Mouse (Mus musculus) NIH3T3 (cell line): ENCODE measurements around the gene March7.

ENCODE experiments used
- DNase-seq: peaks from one replicate; pipeline ENCODE4 v3.0.0-alpha.2; 2012; ENCODE audit warnings: low read depth

Gene March7

GRCm38 (mm10) chr2:60214683-60215082 is 5.0 kb downstream of the March7 start:
- DNase-seq: no peak

GRCm38 (mm10) chr2:60216547-60217153 is 7.0 kb downstream of the March7 start:
- DNase-seq: no peak

GRCm38 (mm10) chr2:60217620-60218019 is 7.9 kb downstream of the March7 start:
- DNase-seq: no peak

GRCm38 (mm10) chr2:60221236-60221635 is 11.5 kb downstream of the March7 start:
- no peak for DNase-seq

GRCm38 (mm10) chr2:60221954-60222353 is 12.3 kb downstream of the March7 start:
- DNase-seq: no peak

- DNase-seq: no peak
Observed at GRCm38 (mm10) chr2:60223489-60223888, 13.8 kb downstream of the March7 start.

- no peak for DNase-seq
Observed at GRCm38 (mm10) chr2:60228470-60228869, 18.8 kb downstream of the March7 start.

- no peak for DNase-seq
Observed at GRCm38 (mm10) chr2:60230361-60230760, 20.7 kb downstream of the March7 start.

- DNase-seq: no peak
Observed at GRCm38 (mm10) chr2:60233147-60233546, 23.5 kb downstream of the March7 start.

- no peak for DNase-seq
Observed at GRCm38 (mm10) chr2:60234506-60234905, 24.8 kb downstream of the March7 start.

GRCm38 (mm10) chr2:60252782-60253181 is 43.1 kb downstream of the March7 start:
- DNase-seq: no peak

- DNase-seq: no peak
Observed at GRCm38 (mm10) chr2:60253506-60253905, 43.8 kb downstream of the March7 start.

- no peak for DNase-seq
Observed at GRCm38 (mm10) chr2:60256751-60257150, 47.1 kb downstream of the March7 start.

- DNase-seq: no peak
Observed at GRCm38 (mm10) chr2:60259186-60259585, 49.5 kb downstream of the March7 start.

- DNase-seq: no peak
Observed at GRCm38 (mm10) chr2:60260621-60261350, 51.1 kb downstream of the March7 start.

- DNase-seq: no peak
Observed at GRCm38 (mm10) chr2:60267567-60267966, 57.9 kb downstream of the March7 start.

- no peak for DNase-seq
Observed at GRCm38 (mm10) chr2:60269856-60270479, 60.3 kb downstream of the March7 start.

GRCm38 (mm10) chr2:60278627-60279026 is 68.9 kb downstream of the March7 start:
- DNase-seq: no peak

GRCm38 (mm10) chr2:60282625-60283024 is 72.9 kb downstream of the March7 start:
- DNase-seq: no peak

- peak; percentile 63 for DNase-seq
Observed at GRCm38 (mm10) chr2:60283208-60283750, 73.6 kb downstream of the March7 start.

- peak; percentile 64 for DNase-seq
Observed at GRCm38 (mm10) chr2:60283751-60284466, 74.2 kb downstream of the March7 start.

GRCm38 (mm10) chr2:60284467-60284821 is 74.8 kb downstream of the March7 start, which contains the start of gene Cd302:
Cd302 (minus strand) TSS chr2:60284488.
- DNase-seq: no peak
